Mouse (Mus musculus) neural tube, embryonic 15.5 days (tissue): ENCODE data around the gene Foxd2. TPM values are rescaled to one million over a fixed set of nuclear protein-coding genes. Genes with fewer than 3 reads are reported as not detected.

Experiments used
- ATAC-seq: fragments of 200-750 bp; cut with Nextera tagmentation; 2 replicates; pipeline ENCODE4 v1.8.0; 2017; ENCODE audit warnings: mild to moderate bottlenecking, moderate TSS enrichment, moderate library complexity; ENCODE audit not compliant: low FRiP score
- H3K27ac ChIP-seq: fragments of 300-500 bp; sonication (generic); replicated peaks from 2 replicates; pipeline ENCODE4 v1.5.1; 2015; ENCODE audit warnings: mild to moderate bottlenecking, inconsistent platforms
- H3K27me3 ChIP-seq: fragments of 300-500 bp; sonication (generic); replicated peaks from 2 replicates; pipeline ENCODE4 v1.6.1; 2015; ENCODE audit warnings: inconsistent platforms
- H3K36me3 ChIP-seq: fragments of 300-500 bp; sonication (generic); 2 replicates; pipeline ENCODE4 v1.6.1; 2015; ENCODE audit warnings: inconsistent platforms
- H3K4me1 ChIP-seq: fragments of 300-500 bp; sonication (generic); 2 replicates; pipeline ENCODE4 v1.6.1; 2015; ENCODE audit warnings: inconsistent platforms
- H3K4me2 ChIP-seq: fragments of 300-500 bp; sonication (generic); 2 replicates; pipeline ENCODE4 v1.6.1; 2015; ENCODE audit warnings: inconsistent platforms, mild to moderate bottlenecking, moderate library complexity
- H3K4me3 ChIP-seq: fragments of 300-500 bp; sonication (generic); replicated peaks from 2 replicates; pipeline ENCODE4 v1.5.1; 2015; ENCODE audit warnings: mild to moderate bottlenecking, inconsistent platforms
- H3K9ac ChIP-seq: fragments of 300-500 bp; sonication (generic); replicated peaks from 2 replicates; pipeline ENCODE4 v1.6.1; 2015; ENCODE audit warnings: mild to moderate bottlenecking, inconsistent platforms
- H3K9me3 ChIP-seq: fragments of 300-500 bp; sonication (generic); replicated peaks from 2 replicates; pipeline ENCODE4 v1.6.1; 2016; ENCODE audit warnings: inconsistent platforms
- WGBS: fragments of 180-500 bp; shearing (Covaris S2); methylation state at CpG from one replicate; pipeline ENCODE4 v1.1.7; 2015; ENCODE audit warnings: mixed read lengths; 5-methylcytosine and 5-hydroxymethylcytosine counted together
- polyA plus RNA-seq: library from polyadenylated mRNA; unstranded; fragments of >200 nt; fragmentation: Nextera tagmentation; extraction: Ambion mirVana; gene quantifications from 2 replicates; pipeline ENCODE4 v1.2.1, GENCODE M21; 2015

The Foxd2 gene
- polyA plus RNA-seq, 1 experiment from 2014 or later, result 0.28 TPM

- 7% methylated on average over 3 of the region's 3 CpGs for WGBS
- Histone ChIP-seq H3K9ac (no peak overlapping the region), H3K36me3 (no peaks in the 10 kb centered on the region), H3K4me2 (no peak overlapping the region), H3K4me3 (no peak overlapping the region), H3K27ac (no peak overlapping the region), H3K4me1 (no peaks in the 10 kb centered on the region), H3K27me3 (peaks cover 90% of the 10 kb centered on the region), H3K9me3 (no peaks in the 10 kb centered on the region)
- ATAC-seq, result no peak
Measured at GRCm38 (mm10) chr4:114899885-114900284, 8.8 kb downstream of the Foxd2 start.

DNA sequence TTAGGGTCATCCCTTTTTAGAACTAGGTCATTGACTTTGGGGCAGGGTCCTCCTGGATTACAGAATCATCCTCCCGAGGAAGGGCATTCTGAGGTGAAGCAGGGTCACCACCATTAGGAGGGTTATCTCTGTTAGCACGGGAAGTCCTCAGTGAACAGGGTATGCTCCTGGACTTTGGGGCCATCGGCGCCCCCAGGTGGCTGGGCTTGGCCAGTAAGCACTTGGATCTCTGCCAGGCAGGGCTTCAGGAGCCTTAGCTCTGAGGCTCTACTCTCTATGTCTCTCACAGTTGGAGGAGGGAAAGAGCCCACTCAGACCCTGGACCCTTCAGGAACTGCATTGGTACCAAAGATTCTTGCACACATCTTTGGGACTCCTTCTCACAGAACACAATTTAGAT is 10.8 kb downstream of the Foxd2 start:
- H3K36me3 ChIP-seq, result no peaks in the 10 kb centered on the region
- H3K27me3 ChIP-seq, result peaks cover 71% of the 10 kb centered on the region
- no peaks in the 10 kb centered on the region for H3K4me1 ChIP-seq
- 15% methylated on average over 4 of the region's 4 CpGs for WGBS
- H3K9me3 ChIP-seq, result no peaks in the 10 kb centered on the region
- no peak overlapping the region for H3K27ac ChIP-seq
- no peak overlapping the region for H3K4me3 ChIP-seq
- no peak overlapping the region for H3K9ac ChIP-seq
- no peak overlapping the region for H3K4me2 ChIP-seq
- ATAC-seq, result no peak

GRCm38 (mm10) chr4:114882232-114882631 is 26.4 kb downstream of the Foxd2 start:
- no peak for ATAC-seq
- Histone ChIP-seq H3K4me2 (no peak overlapping the region), H3K9ac (no peak overlapping the region), H3K27ac (no peak overlapping the region), H3K36me3 (no peaks in the 10 kb centered on the region), H3K4me3 (no peak overlapping the region), H3K9me3 (no peaks in the 10 kb centered on the region), H3K4me1 (no peaks in the 10 kb centered on the region), H3K27me3 (no peaks in the 10 kb centered on the region)
- 68% methylated on average over 1 of the region's 1 CpGs for whole genome bisulfite sequencing

GRCm38 (mm10) chr4:114876441-114876972 is 32.2 kb downstream of the Foxd2 start:
- Histone ChIP-seq H3K27ac (no peak overlapping the region), H3K9me3 (no peaks in the 10 kb centered on the region), H3K36me3 (no peaks in the 10 kb centered on the region), H3K4me1 (no peaks in the 10 kb centered on the region), H3K27me3 (no peaks in the 10 kb centered on the region), H3K9ac (no peak overlapping the region), H3K4me2 (no peak overlapping the region), H3K4me3 (no peak overlapping the region)
- ATAC-seq, result no peak
- 35% methylated on average over 8 of the region's 8 CpGs for WGBS

GRCm38 (mm10) chr4:114869765-114870490 is 38.7 kb downstream of the Foxd2 start:
- Histone ChIP-seq H3K27ac (no peak overlapping the region), H3K27me3 (no peaks in the 10 kb centered on the region), H3K36me3 (no peaks in the 10 kb centered on the region), H3K4me1 (no peaks in the 10 kb centered on the region), H3K9me3 (no peaks in the 10 kb centered on the region), H3K4me3 (no peak overlapping the region), H3K4me2 (no peak overlapping the region), H3K9ac (no peak overlapping the region)
- 62% methylated on average over 11 of the region's 11 CpGs for WGBS
- no peak for ATAC-seq

- H3K4me2 ChIP-seq, result no peak overlapping the region
- no peak overlapping the region for H3K9ac ChIP-seq
- H3K36me3 ChIP-seq, result no peaks in the 10 kb centered on the region
- no peak overlapping the region for H3K27ac ChIP-seq
- WGBS, result 76% methylated on average over 5 of the region's 5 CpGs
- H3K9me3 ChIP-seq, result no peaks in the 10 kb centered on the region
- no peak for ATAC-seq
- no peak overlapping the region for H3K4me3 ChIP-seq
- no peaks in the 10 kb centered on the region for H3K4me1 ChIP-seq
- no peaks in the 10 kb centered on the region for H3K27me3 ChIP-seq
Measured at GRCm38 (mm10) chr4:114863166-114863565, 45.5 kb downstream of the Foxd2 start.

GRCm38 (mm10) chr4:114858426-114858825 is 50.2 kb downstream of the Foxd2 start:
- Histone ChIP-seq H3K9me3 (no peaks in the 10 kb centered on the region), H3K27me3 (no peaks in the 10 kb centered on the region), H3K9ac (no peak overlapping the region), H3K4me1 (no peaks in the 10 kb centered on the region), H3K4me3 (no peak overlapping the region), H3K27ac (no peak overlapping the region), H3K36me3 (no peaks in the 10 kb centered on the region), H3K4me2 (no peak overlapping the region)
- no peak for ATAC-seq
- 69% methylated on average over 5 of the region's 5 CpGs for WGBS

Other genes starting within 250 kb of the Foxd2 start
- gene Gm12830, start 87.2 kb downstream of the Foxd2 start, polyA plus RNA-seq, result not detected in 2 replicates
- gene Foxe3, start 17.1 kb upstream of the Foxd2 start, polyA plus RNA-seq, result not detected in 2 replicates
- 175 and 210 TPM in 2 replicates for gene Cmpk1, start 78.4 kb upstream of the Foxd2 start, polyA plus RNA-seq
- 1.1 and 5.5 TPM in 2 replicates for gene Stil, start 91.3 kb upstream of the Foxd2 start, polyA plus RNA-seq
- gene Tal1, start 147.6 kb upstream of the Foxd2 start, polyA plus RNA-seq, result 1.0 and 1.7 TPM in 2 replicates
- gene Pdzk1ip1, start 179.8 kb upstream of the Foxd2 start, polyA plus RNA-seq, result 3.0 and 6.7 TPM in 2 replicates
- 9.1 and 10.3 TPM in 2 replicates for gene Cyp4x1, start 225.4 kb upstream of the Foxd2 start, polyA plus RNA-seq